Mouse (Mus musculus): ENCODE results near the gene Haus7. TPM values are rescaled to one million over a fixed set of nuclear protein-coding genes. Genes with fewer than 3 reads are reported as not detected.

Haus7 gene
- polyA plus RNA-seq, 1 experiment from 2014 or later = 91.4 TPM

- no peak overlapping the region for H3K4me2 ChIP-seq (ENCODE audit: low read depth, low read length)
- no peaks in the 10 kb centered on the region for H3K27me3 ChIP-seq (ENCODE audit: control insufficient read depth, insufficient read depth, low read length)
- H3K4me3 ChIP-seq (ENCODE audit: low read depth, low read length) = no peak overlapping the region
- 71% methylated on average over 4 of the region's 4 CpGs for WGBS
- H3K4me1 ChIP-seq (ENCODE audit: control insufficient read depth, insufficient read depth, low read length) = no peaks in the 10 kb centered on the region
- H3K36me3 ChIP-seq (replicated peaks; ENCODE audit: control insufficient read depth, insufficient read depth, low read depth, low read length) = no peaks in the 10 kb centered on the region
- H3K9ac ChIP-seq (replicated peaks; ENCODE audit: low read length) = no peak overlapping the region
- DNase-seq (ENCODE audit: low spot score) = no peak
- H3K27ac ChIP-seq (replicated peaks; ENCODE audit: low read depth, low read length) = no peak overlapping the region
- H3K9me3 ChIP-seq (replicated peaks; ENCODE audit: control insufficient read depth, low read length) = no peaks in the 10 kb centered on the region
- no peak for ATAC-seq (replicated peaks; ENCODE audit: insufficient number of reproducible peaks, low FRiP score, low TSS enrichment, low read depth)
Measured at GRCm38 (mm10) chrX:73460792-73461191, 1.9 kb upstream of the Haus7 start.

- no peak for ATAC-seq (replicated peaks; ENCODE audit: insufficient number of reproducible peaks, low FRiP score, low TSS enrichment, low read depth)
- Histone ChIP-seq H3K4me1 (ENCODE audit: control insufficient read depth, insufficient read depth, low read length) (no peaks in the 10 kb centered on the region), H3K4me2 (ENCODE audit: low read depth, low read length) (no peak overlapping the region), H3K27me3 (ENCODE audit: control insufficient read depth, insufficient read depth, low read length) (no peaks in the 10 kb centered on the region), H3K4me3 (ENCODE audit: low read depth, low read length) (no peak overlapping the region), H3K9me3 (replicated peaks; ENCODE audit: control insufficient read depth, low read length) (no peaks in the 10 kb centered on the region), H3K9ac (replicated peaks; ENCODE audit: low read length) (no peak overlapping the region), H3K36me3 (replicated peaks; ENCODE audit: control insufficient read depth, insufficient read depth, low read depth, low read length) (no peaks in the 10 kb centered on the region), H3K27ac (replicated peaks; ENCODE audit: low read depth, low read length) (no peak overlapping the region)
- 24% methylated on average over 2 of the region's 2 CpGs for WGBS
- peak; percentile 62 for DNase-seq (ENCODE audit: low spot score)
Measured at GRCm38 (mm10) chrX:73451949-73452348, 6.9 kb downstream of the Haus7 start.

GRCm38 (mm10) chrX:73441428-73441827 lies 17.4 kb downstream of the Haus7 start:
- Histone ChIP-seq H3K4me1 (ENCODE audit: control insufficient read depth, insufficient read depth, low read length) (no peaks in the 10 kb centered on the region), H3K9me3 (replicated peaks; ENCODE audit: control insufficient read depth, low read length) (no peaks in the 10 kb centered on the region), H3K4me2 (ENCODE audit: low read depth, low read length) (no peak overlapping the region), H3K4me3 (ENCODE audit: low read depth, low read length) (no peak overlapping the region), H3K36me3 (replicated peaks; ENCODE audit: control insufficient read depth, insufficient read depth, low read depth, low read length) (no peaks in the 10 kb centered on the region; the same call in 1 of the 2 replicates), H3K27ac (replicated peaks; ENCODE audit: low read depth, low read length) (no peak overlapping the region), H3K9ac (replicated peaks; ENCODE audit: low read length) (no peak overlapping the region), H3K27me3 (ENCODE audit: control insufficient read depth, insufficient read depth, low read length) (no peaks in the 10 kb centered on the region)
- ATAC-seq (replicated peaks; ENCODE audit: insufficient number of reproducible peaks, low FRiP score, low TSS enrichment, low read depth) (no peak), DNase-seq (ENCODE audit: low spot score) (no peak)
- WGBS = 65% methylated on average over 2 of the region's 2 CpGs

- no peaks in the 10 kb centered on the region for H3K4me1 ChIP-seq (ENCODE audit: control insufficient read depth, insufficient read depth, low read length)
- no peaks in the 10 kb centered on the region for H3K9me3 ChIP-seq (replicated peaks; ENCODE audit: control insufficient read depth, low read length)
- H3K27me3 ChIP-seq (ENCODE audit: control insufficient read depth, insufficient read depth, low read length) = no peaks in the 10 kb centered on the region
- DNase-seq (ENCODE audit: low spot score) (no peak), ATAC-seq (replicated peaks; ENCODE audit: insufficient number of reproducible peaks, low FRiP score, low TSS enrichment, low read depth) (no peak)
- WGBS = 77% methylated on average over 11 of the region's 11 CpGs
- H3K4me3 ChIP-seq (ENCODE audit: low read depth, low read length) = no peak within 1 kb of the TSS
- H3K36me3 ChIP-seq (replicated peaks; ENCODE audit: control insufficient read depth, insufficient read depth, low read depth, low read length) = no peaks in the 10 kb centered on the region
- H3K27ac ChIP-seq (replicated peaks; ENCODE audit: low read depth, low read length) = no peak within 1 kb of the TSS
- H3K4me2 ChIP-seq (ENCODE audit: low read depth, low read length) = no peak within 1 kb of the TSS
- no peak within 1 kb of the TSS for H3K9ac ChIP-seq (replicated peaks; ENCODE audit: low read length)
Measured at GRCm38 (mm10) chrX:73435252-73435651, 23.6 kb downstream of the Haus7 start, which contains the start of gene Trex2. Gene Trex2, minus strand, starts transcription at chrX:73435344.

GRCm38 (mm10) chrX:73432850-73433249 lies 26.0 kb downstream of the Haus7 start:
- H3K4me1 ChIP-seq (ENCODE audit: control insufficient read depth, insufficient read depth, low read length) = no peaks in the 10 kb centered on the region
- WGBS = 80% methylated on average over 5 of the region's 5 CpGs
- no peaks in the 10 kb centered on the region for H3K9me3 ChIP-seq (replicated peaks; ENCODE audit: control insufficient read depth, low read length)
- no peak overlapping the region for H3K9ac ChIP-seq (replicated peaks; ENCODE audit: low read length)
- no peak overlapping the region for H3K27ac ChIP-seq (replicated peaks; ENCODE audit: low read depth, low read length)
- H3K27me3 ChIP-seq (ENCODE audit: control insufficient read depth, insufficient read depth, low read length) = no peaks in the 10 kb centered on the region
- ATAC-seq (replicated peaks; ENCODE audit: insufficient number of reproducible peaks, low FRiP score, low TSS enrichment, low read depth) = no peak
- no peak for DNase-seq (ENCODE audit: low spot score)
- H3K4me2 ChIP-seq (ENCODE audit: low read depth, low read length) = no peak overlapping the region
- H3K4me3 ChIP-seq (ENCODE audit: low read depth, low read length) = no peak overlapping the region
- no peaks in the 10 kb centered on the region for H3K36me3 ChIP-seq (replicated peaks; ENCODE audit: control insufficient read depth, insufficient read depth, low read depth, low read length)

GRCm38 (mm10) chrX:73430036-73430435 lies 28.8 kb downstream of the Haus7 start:
- H3K4me1 ChIP-seq (ENCODE audit: control insufficient read depth, insufficient read depth, low read length) = no peaks in the 10 kb centered on the region
- ATAC-seq (replicated peaks; ENCODE audit: insufficient number of reproducible peaks, low FRiP score, low TSS enrichment, low read depth) (no peak), DNase-seq (ENCODE audit: low spot score) (peak; percentile 12)
- H3K4me2 ChIP-seq (ENCODE audit: low read depth, low read length) = no peak overlapping the region
- H3K36me3 ChIP-seq (replicated peaks; ENCODE audit: control insufficient read depth, insufficient read depth, low read depth, low read length) = no peaks in the 10 kb centered on the region
- no peak overlapping the region for H3K27ac ChIP-seq (replicated peaks; ENCODE audit: low read depth, low read length)
- no peak overlapping the region for H3K9ac ChIP-seq (replicated peaks; ENCODE audit: low read length)
- no peak overlapping the region for H3K4me3 ChIP-seq (ENCODE audit: low read depth, low read length)
- no peaks in the 10 kb centered on the region for H3K27me3 ChIP-seq (ENCODE audit: control insufficient read depth, insufficient read depth, low read length)
- H3K9me3 ChIP-seq (replicated peaks; ENCODE audit: control insufficient read depth, low read length) = no peaks in the 10 kb centered on the region
- 77% methylated on average over 2 of the region's 2 CpGs for WGBS

GRCm38 (mm10) chrX:73412767-73413166 lies 46.1 kb downstream of the Haus7 start:
- Histone ChIP-seq H3K4me1 (ENCODE audit: control insufficient read depth, insufficient read depth, low read length) (no peaks in the 10 kb centered on the region), H3K36me3 (replicated peaks; ENCODE audit: control insufficient read depth, insufficient read depth, low read depth, low read length) (no peaks in the 10 kb centered on the region), H3K9me3 (replicated peaks; ENCODE audit: control insufficient read depth, low read length) (no peaks in the 10 kb centered on the region), H3K4me3 (ENCODE audit: low read depth, low read length) (no peak overlapping the region), H3K4me2 (ENCODE audit: low read depth, low read length) (no peak overlapping the region), H3K27me3 (ENCODE audit: control insufficient read depth, insufficient read depth, low read length) (peaks cover 5% of the 10 kb centered on the region; the same call in 1 of the 2 replicates), H3K9ac (replicated peaks; ENCODE audit: low read length) (no peak overlapping the region), H3K27ac (replicated peaks; ENCODE audit: low read depth, low read length) (no peak overlapping the region)
- WGBS = 41% methylated on average over 1 of the region's 1 CpGs
- no peak for DNase-seq (ENCODE audit: low spot score)
- ATAC-seq (replicated peaks; ENCODE audit: insufficient number of reproducible peaks, low FRiP score, low TSS enrichment, low read depth) = no peak

GRCm38 (mm10) chrX:73410880-73411517 lies 47.8 kb downstream of the Haus7 start, which contains the start of gene Zfp92:
Gene Zfp92, plus strand, starts transcription at chrX:73411096.
- H3K4me2 ChIP-seq (ENCODE audit: low read depth, low read length) = peak within 1 kb of the TSS; percentile 36
- H3K4me1 ChIP-seq (ENCODE audit: control insufficient read depth, insufficient read depth, low read length) = no peaks in the 10 kb centered on the region
- no peak for ATAC-seq (replicated peaks; ENCODE audit: insufficient number of reproducible peaks, low FRiP score, low TSS enrichment, low read depth)
- no peaks in the 10 kb centered on the region for H3K36me3 ChIP-seq (replicated peaks; ENCODE audit: control insufficient read depth, insufficient read depth, low read depth, low read length)
- 21% methylated on average over 16 of the region's 20 CpGs for WGBS
- DNase-seq (ENCODE audit: low spot score) = peak; percentile 2
- H3K9ac ChIP-seq (replicated peaks; ENCODE audit: low read length) = peak within 1 kb of the TSS; percentile 22; the same call in 1 of the 2 replicates
- H3K27ac ChIP-seq (replicated peaks; ENCODE audit: low read depth, low read length) = no peak within 1 kb of the TSS
- H3K4me3 ChIP-seq (ENCODE audit: low read depth, low read length) = peak within 1 kb of the TSS; percentile 9; the same call in 1 of the 2 replicates
- H3K9me3 ChIP-seq (replicated peaks; ENCODE audit: control insufficient read depth, low read length) = no peaks in the 10 kb centered on the region
- H3K27me3 ChIP-seq (ENCODE audit: control insufficient read depth, insufficient read depth, low read length) = peaks cover 5% of the 10 kb centered on the region; the same call in 1 of the 2 replicates

Data from embryonic facial prominence, embryonic 11.5 days (tissue).